Mouse (Mus musculus): ENCODE results near the gene Gm5294. TPM values are rescaled to one million over a fixed set of nuclear protein-coding genes. Genes with fewer than 3 reads are reported as not detected.

The Gm5294 gene
- polyA plus RNA-seq (2015; fragmentation: Nextera tagmentation; extraction: Ambion mirVana) = 0.60 and 0.93 TPM in 2 replicates

DNA sequence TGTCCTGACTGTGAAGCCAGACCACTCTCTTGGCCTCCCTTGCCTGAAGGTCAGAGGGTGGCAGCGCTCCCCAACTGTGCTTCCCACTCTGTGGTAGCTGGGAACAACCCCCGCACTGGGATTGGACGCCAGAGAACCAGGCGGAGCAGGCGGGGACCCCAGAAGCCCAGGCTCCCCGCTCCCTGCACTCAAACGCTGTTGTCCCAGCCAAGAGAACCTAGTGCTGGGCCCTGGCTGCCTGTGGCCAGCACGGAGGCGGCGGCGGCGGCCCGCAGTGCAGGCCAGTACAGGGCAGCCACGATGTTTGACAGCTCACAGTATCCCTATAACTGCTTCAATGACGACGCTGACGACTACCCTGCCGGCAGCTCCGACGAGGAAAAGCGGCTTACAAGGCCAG, at the start of gene Gm5294:
Gene Gm5294 (plus strand): TSS at position 301 of the 400 bp plus-strand sequence.
- H3K4me1 ChIP-seq (ENCODE audit: control insufficient read depth, insufficient read depth, low read depth, low read length) = peaks cover 15% of the 10 kb centered on the region
- H3K4me2 ChIP-seq (ENCODE audit: low read length) = peak within 1 kb of the TSS; percentile 57
- no peaks in the 10 kb centered on the region for H3K36me3 ChIP-seq (ENCODE audit: control insufficient read depth, insufficient read depth, low read length)
- no peak within 1 kb of the TSS for H3K27ac ChIP-seq (ENCODE audit: low read depth, low read length)
- peaks cover 29% of the 10 kb centered on the region for H3K27me3 ChIP-seq (replicated peaks; ENCODE audit: control insufficient read depth, insufficient read depth, low read length)
- 12% methylated on average over 21 of the region's 21 CpGs for WGBS
- peak within 1 kb of the TSS; percentile 27 for H3K4me3 ChIP-seq (ENCODE audit: low read length)
- no peak within 1 kb of the TSS for H3K9ac ChIP-seq (ENCODE audit: low read depth, low read length)
- ATAC-seq = peak; percentile 17; the same call in 1 of the 2 replicates
- H3K9me3 ChIP-seq (ENCODE audit: control insufficient read depth, low read length) = no peaks in the 10 kb centered on the region

DNA sequence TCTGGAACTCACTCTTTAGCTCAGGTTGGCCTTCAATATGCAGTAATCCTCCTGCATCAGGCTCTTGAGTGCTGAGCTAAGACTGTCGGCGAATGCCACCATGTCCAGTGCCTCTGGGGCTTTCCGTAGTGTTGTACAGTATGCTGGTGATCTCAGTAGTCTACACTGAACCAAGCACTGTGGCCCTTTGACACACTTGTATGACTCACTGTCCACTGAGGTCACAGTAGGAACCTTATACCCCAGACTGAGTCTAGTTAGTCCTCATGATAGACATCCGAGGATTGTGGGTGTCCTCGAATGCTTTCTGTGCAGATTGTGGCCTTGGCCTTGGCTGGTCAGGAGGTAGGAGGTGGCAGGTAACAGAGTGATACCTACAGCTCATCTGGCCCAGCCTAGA, 44.8 kb upstream of the Gm5294 start:
- H3K9ac ChIP-seq (ENCODE audit: low read depth, low read length) = no peak overlapping the region
- H3K27ac ChIP-seq (ENCODE audit: low read depth, low read length) = no peak overlapping the region
- no peaks in the 10 kb centered on the region for H3K27me3 ChIP-seq (replicated peaks; ENCODE audit: control insufficient read depth, insufficient read depth, low read length)
- H3K4me2 ChIP-seq (ENCODE audit: low read length) = no peak overlapping the region
- peaks cover 17% of the 10 kb centered on the region for H3K4me1 ChIP-seq (ENCODE audit: control insufficient read depth, insufficient read depth, low read depth, low read length)
- no peak for ATAC-seq
- WGBS = 90% methylated on average over 5 of the region's 5 CpGs
- H3K4me3 ChIP-seq (ENCODE audit: low read length) = no peak overlapping the region
- H3K36me3 ChIP-seq (ENCODE audit: control insufficient read depth, insufficient read depth, low read length) = peaks cover 8% of the 10 kb centered on the region; the same call in 1 of the 2 replicates
- no peaks in the 10 kb centered on the region for H3K9me3 ChIP-seq (ENCODE audit: control insufficient read depth, low read length)

DNA sequence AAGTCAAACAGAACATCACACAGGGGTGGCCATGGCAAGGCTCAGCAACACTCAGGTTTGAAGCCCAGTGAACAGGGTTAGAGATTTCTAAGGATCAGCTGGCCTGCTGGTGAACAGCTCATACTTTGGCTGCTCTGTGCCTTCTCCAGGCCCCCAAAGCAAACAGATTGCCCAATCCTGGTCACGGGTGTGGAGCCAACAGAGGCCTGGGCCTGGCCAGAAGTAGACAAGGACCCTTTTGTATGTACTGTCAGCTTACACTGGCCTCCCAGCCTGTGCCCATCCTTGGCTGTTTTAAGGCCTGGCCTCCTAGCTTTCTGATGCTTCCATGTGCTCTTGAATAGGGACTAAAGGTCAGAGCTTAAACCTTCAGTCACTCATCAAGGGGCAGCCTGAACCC, 43.5 kb upstream of the Gm5294 start:
- no peaks in the 10 kb centered on the region for H3K9me3 ChIP-seq (ENCODE audit: control insufficient read depth, low read length)
- no peak overlapping the region for H3K27ac ChIP-seq (ENCODE audit: low read depth, low read length)
- no peak overlapping the region for H3K4me3 ChIP-seq (ENCODE audit: low read length)
- no peaks in the 10 kb centered on the region for H3K27me3 ChIP-seq (replicated peaks; ENCODE audit: control insufficient read depth, insufficient read depth, low read length)
- H3K4me2 ChIP-seq (ENCODE audit: low read length) = no peak overlapping the region
- peaks cover 8% of the 10 kb centered on the region; the same call in 1 of the 2 replicates for H3K36me3 ChIP-seq (ENCODE audit: control insufficient read depth, insufficient read depth, low read length)
- peaks cover 22% of the 10 kb centered on the region for H3K4me1 ChIP-seq (ENCODE audit: control insufficient read depth, insufficient read depth, low read depth, low read length)
- no peak overlapping the region for H3K9ac ChIP-seq (ENCODE audit: low read depth, low read length)
- WGBS = 69% methylated on average over 1 of the region's 1 CpGs
- no peak for ATAC-seq

DNA sequence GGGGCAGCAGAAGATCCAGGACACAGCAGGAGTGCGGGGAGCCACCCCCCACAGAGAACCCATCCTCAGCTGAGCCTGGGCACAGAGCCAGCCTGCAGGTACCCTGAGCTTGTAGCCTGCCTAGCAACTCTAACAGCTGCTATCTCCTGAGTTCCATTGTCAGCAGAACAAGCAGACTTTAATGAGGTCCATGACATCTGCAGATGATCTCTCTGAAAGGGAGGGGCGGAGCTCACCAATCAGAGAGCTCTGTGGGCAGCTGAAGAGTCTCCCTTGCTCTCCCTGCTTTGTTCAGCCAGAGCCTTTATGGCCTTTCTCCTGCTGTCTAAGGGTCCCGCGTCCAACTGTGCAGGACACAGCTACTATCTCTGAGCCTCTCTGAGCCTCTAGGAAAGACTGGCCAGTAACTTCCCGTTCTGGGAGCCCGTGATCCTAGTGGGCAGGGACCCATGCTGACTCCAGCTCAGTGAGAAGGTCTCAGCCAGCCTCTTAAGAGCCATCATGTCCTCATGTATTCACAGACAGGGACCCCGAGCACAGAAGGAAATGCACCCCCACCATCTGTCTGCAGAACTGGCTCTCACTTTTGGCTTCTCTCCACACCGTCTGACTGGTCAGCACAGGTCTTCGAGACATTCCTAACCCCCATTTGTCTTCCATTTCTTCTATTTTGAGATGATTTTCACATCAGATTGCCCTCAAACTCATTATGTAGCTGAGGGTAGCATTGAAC, 41.0 kb upstream of the Gm5294 start:
- Histone ChIP-seq H3K27me3 (replicated peaks; ENCODE audit: control insufficient read depth, insufficient read depth, low read length) (no peaks in the 10 kb centered on the region), H3K9me3 (ENCODE audit: control insufficient read depth, low read length) (no peaks in the 10 kb centered on the region), H3K4me3 (ENCODE audit: low read length) (no peak overlapping the region), H3K4me1 (ENCODE audit: control insufficient read depth, insufficient read depth, low read depth, low read length) (peaks cover 24% of the 10 kb centered on the region), H3K36me3 (ENCODE audit: control insufficient read depth, insufficient read depth, low read length) (0 out of 2 replicates have a peak, but pooled peaks cover 3% of the 10 kb centered on the region), H3K27ac (ENCODE audit: low read depth, low read length) (peak overlapping the region; percentile 70), H3K4me2 (ENCODE audit: low read length) (no peak overlapping the region), H3K9ac (ENCODE audit: low read depth, low read length) (no peak overlapping the region)
- peak; percentile 76 for ATAC-seq
- 27% methylated on average over 9 of the region's 9 CpGs for WGBS

DNA sequence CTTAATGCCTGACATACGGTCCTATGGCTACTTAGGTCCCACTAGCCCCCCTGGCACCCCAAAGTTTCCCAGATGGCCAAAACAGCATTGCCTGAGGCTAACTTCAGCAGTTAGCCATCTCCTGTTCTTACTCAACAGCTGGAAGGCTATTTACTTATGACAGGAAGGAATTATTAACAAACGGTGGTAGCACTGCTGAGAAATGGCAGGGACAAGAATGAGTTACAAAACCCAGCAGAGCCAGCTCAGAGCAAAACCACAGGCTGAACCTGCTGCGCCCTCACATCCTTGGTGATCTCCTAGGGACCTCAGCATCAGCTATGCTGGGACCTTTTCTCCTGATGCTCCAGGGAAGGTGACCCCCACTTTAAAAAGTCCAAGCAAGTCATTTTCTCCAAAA, 40.2 kb upstream of the Gm5294 start:
- 67% methylated on average over 3 of the region's 3 CpGs for WGBS
- Histone ChIP-seq H3K27me3 (replicated peaks; ENCODE audit: control insufficient read depth, insufficient read depth, low read length) (no peaks in the 10 kb centered on the region), H3K4me2 (ENCODE audit: low read length) (no peak overlapping the region), H3K36me3 (ENCODE audit: control insufficient read depth, insufficient read depth, low read length) (0 out of 2 replicates have a peak, but pooled peaks cover 5% of the 10 kb centered on the region), H3K4me1 (ENCODE audit: control insufficient read depth, insufficient read depth, low read depth, low read length) (peaks cover 24% of the 10 kb centered on the region), H3K9me3 (ENCODE audit: control insufficient read depth, low read length) (no peaks in the 10 kb centered on the region), H3K27ac (ENCODE audit: low read depth, low read length) (no peak overlapping the region), H3K9ac (ENCODE audit: low read depth, low read length) (no peak overlapping the region), H3K4me3 (ENCODE audit: low read length) (no peak overlapping the region)
- no peak for ATAC-seq

DNA sequence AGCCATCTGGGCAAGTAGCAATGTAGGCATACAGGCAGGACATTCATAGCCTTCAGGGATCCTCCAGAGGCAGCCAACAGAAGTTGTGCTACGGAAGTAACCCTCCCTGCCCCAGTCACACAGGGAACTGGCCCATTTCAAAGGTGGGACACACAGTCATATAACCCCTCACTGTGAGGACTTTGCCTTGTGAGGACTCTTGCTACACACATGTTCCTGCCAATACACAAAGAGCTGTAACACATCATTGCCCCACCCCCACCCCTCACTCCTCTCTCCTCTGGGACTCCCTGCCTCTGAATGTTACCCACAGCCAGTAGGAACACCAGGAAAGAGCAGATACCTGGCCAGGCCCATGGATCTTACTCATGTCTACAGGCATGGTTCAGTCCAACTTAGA, 37.2 kb upstream of the Gm5294 start:
- Histone ChIP-seq H3K4me1 (ENCODE audit: control insufficient read depth, insufficient read depth, low read depth, low read length) (peaks cover 24% of the 10 kb centered on the region), H3K9me3 (ENCODE audit: control insufficient read depth, low read length) (no peaks in the 10 kb centered on the region), H3K4me2 (ENCODE audit: low read length) (no peak overlapping the region), H3K27me3 (replicated peaks; ENCODE audit: control insufficient read depth, insufficient read depth, low read length) (no peaks in the 10 kb centered on the region), H3K4me3 (ENCODE audit: low read length) (no peak overlapping the region), H3K27ac (ENCODE audit: low read depth, low read length) (no peak overlapping the region), H3K36me3 (ENCODE audit: control insufficient read depth, insufficient read depth, low read length) (0 out of 2 replicates have a peak, but pooled peaks cover 5% of the 10 kb centered on the region), H3K9ac (ENCODE audit: low read depth, low read length) (no peak overlapping the region)
- ATAC-seq = no peak
- WGBS = 100% methylated on average over 1 of the region's 1 CpGs

DNA sequence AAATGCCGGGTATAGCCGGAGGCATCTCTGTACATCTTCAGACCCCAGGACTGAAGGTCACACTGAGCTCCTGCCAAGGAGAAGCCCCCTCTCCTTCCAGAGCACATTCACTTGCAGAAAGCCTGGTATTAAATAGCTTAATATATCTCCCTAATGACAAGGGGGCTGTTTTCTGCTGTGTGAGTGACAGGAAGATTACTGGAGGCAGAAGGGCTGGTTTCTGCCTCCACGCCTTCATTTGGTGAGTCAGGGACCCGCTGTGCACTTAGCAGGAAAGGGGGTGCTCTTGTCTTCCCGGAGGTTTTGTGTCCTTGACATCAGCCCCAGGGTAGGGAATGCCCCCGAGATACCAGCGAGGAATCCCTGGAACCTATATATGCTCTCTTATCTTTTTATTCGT, 36.7 kb upstream of the Gm5294 start:
- WGBS = 83% methylated on average over 8 of the region's 8 CpGs
- Histone ChIP-seq H3K36me3 (ENCODE audit: control insufficient read depth, insufficient read depth, low read length) (0 out of 2 replicates have a peak, but pooled peaks cover 5% of the 10 kb centered on the region), H3K4me1 (ENCODE audit: control insufficient read depth, insufficient read depth, low read depth, low read length) (peaks cover 24% of the 10 kb centered on the region), H3K4me2 (ENCODE audit: low read length) (no peak overlapping the region), H3K9ac (ENCODE audit: low read depth, low read length) (no peak overlapping the region), H3K4me3 (ENCODE audit: low read length) (no peak overlapping the region), H3K27me3 (replicated peaks; ENCODE audit: control insufficient read depth, insufficient read depth, low read length) (no peaks in the 10 kb centered on the region), H3K9me3 (ENCODE audit: control insufficient read depth, low read length) (no peaks in the 10 kb centered on the region), H3K27ac (ENCODE audit: low read depth, low read length) (no peak overlapping the region; the same call in 1 of the 2 replicates)
- no peak for ATAC-seq

DNA sequence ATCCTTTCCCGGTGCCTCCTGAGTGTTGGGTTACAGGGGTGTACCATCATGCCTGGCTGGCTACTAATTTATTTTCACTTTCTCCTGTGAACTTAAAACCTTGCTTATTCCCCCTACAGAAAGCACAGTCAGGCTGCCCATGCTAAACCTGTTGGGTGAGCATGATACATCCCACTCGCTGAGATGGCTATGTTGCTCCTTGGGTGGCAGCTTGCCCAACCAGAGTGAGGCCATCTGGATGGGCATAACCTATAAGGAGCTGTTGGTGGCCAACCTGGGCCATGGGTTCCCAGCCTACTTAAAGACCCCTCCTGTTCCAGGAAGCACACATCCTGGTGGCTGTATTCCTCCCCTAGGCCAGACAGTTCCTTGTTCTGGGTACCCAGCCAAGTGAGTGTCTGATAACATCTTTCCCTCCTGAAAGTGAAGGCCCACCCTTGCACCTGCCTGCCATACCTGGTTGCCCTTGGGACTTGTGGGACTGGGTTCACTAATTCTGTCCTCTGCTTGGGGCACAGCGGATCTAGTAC, 33.8 kb upstream of the Gm5294 start:
- no peaks in the 10 kb centered on the region for H3K9me3 ChIP-seq (ENCODE audit: control insufficient read depth, low read length)
- ATAC-seq = no peak
- no peak overlapping the region for H3K27ac ChIP-seq (ENCODE audit: low read depth, low read length)
- H3K4me2 ChIP-seq (ENCODE audit: low read length) = no peak overlapping the region
- no peaks in the 10 kb centered on the region for H3K27me3 ChIP-seq (replicated peaks; ENCODE audit: control insufficient read depth, insufficient read depth, low read length)
- H3K36me3 ChIP-seq (ENCODE audit: control insufficient read depth, insufficient read depth, low read length) = 0 out of 2 replicates have a peak, but pooled peaks cover 5% of the 10 kb centered on the region
- peaks cover 10% of the 10 kb centered on the region for H3K4me1 ChIP-seq (ENCODE audit: control insufficient read depth, insufficient read depth, low read depth, low read length)
- 93% methylated on average over 3 of the region's 3 CpGs for WGBS
- no peak overlapping the region for H3K9ac ChIP-seq (ENCODE audit: low read depth, low read length)
- H3K4me3 ChIP-seq (ENCODE audit: low read length) = no peak overlapping the region

DNA sequence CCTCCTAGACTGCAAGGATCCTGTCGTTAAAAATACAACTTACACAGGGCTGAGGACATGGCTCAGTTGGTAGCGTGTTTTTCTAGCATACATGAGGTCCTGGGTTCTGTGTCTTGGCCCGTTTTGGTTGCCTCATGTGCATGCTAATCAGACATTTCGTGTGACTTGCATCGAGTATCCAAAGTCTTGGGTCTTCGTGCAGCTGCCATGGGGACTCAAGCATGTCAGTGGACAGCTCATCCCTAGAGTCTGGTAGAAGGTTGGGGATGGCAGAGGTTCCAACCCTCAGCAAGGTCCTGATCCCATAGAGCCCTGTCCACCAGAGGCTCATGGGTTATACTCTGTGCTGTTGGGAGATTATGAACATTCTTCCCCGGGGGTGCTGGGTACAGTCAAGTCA, 32.2 kb upstream of the Gm5294 start:
- 0 out of 2 replicates have a peak, but pooled peaks cover 2% of the 10 kb centered on the region for H3K36me3 ChIP-seq (ENCODE audit: control insufficient read depth, insufficient read depth, low read length)

More for the DNA sequence above, 32.2 kb upstream of the Gm5294 start:
- WGBS = 87% methylated on average over 7 of the region's 7 CpGs
- H3K27me3 ChIP-seq (replicated peaks; ENCODE audit: control insufficient read depth, insufficient read depth, low read length) = no peaks in the 10 kb centered on the region
- no peak overlapping the region for H3K4me3 ChIP-seq (ENCODE audit: low read length)
- ATAC-seq = no peak
- H3K27ac ChIP-seq (ENCODE audit: low read depth, low read length) = no peak overlapping the region
- H3K4me1 ChIP-seq (ENCODE audit: control insufficient read depth, insufficient read depth, low read depth, low read length) = peaks cover 8% of the 10 kb centered on the region
- no peaks in the 10 kb centered on the region for H3K9me3 ChIP-seq (ENCODE audit: control insufficient read depth, low read length)
- H3K4me2 ChIP-seq (ENCODE audit: low read length) = no peak overlapping the region
- H3K9ac ChIP-seq (ENCODE audit: low read depth, low read length) = no peak overlapping the region

Data from hindbrain, embryonic 16.5 days (tissue).